Mouse (Mus musculus) layer of hippocampus, adult 2 months (tissue): ENCODE results near the gene Sel1l3. TPM values are rescaled to one million over a fixed set of nuclear protein-coding genes. Genes with fewer than 3 reads are reported as not detected.
A peak's percentile ranks its signal among the peaks of the same experiment; 100 is the strongest.

ENCODE experiments used
- DNase-seq, 2 experiments: peaks; one replicate each; pipeline ENCODE4 v3.0.0; 2022; ENCODE audit warnings: low spot score in 2 of 2
- H3K27ac ChIP-seq: fragments of 200-600 bp; 2 replicates; pipeline ENCODE4 v1.8.1; 2022
- H3K4me3 ChIP-seq: fragments of 200-600 bp; 2 replicates; pipeline ENCODE4 v1.8.1; 2022; ENCODE audit warnings: mild to moderate bottlenecking
- CTCF ChIP-seq: fragments of 200-600 bp; conservative IDR thresholded peaks from 2 replicates; pipeline ENCODE4 v1.8.1; 2022; ENCODE audit warnings: antibody characterized with exemption, mild to moderate bottlenecking, moderate library complexity
- total RNA-seq, 2 experiments: library from RNA; stranded (reverse); gene quantifications; 2 replicates each; pipeline ENCODE4 v1.2.3; 2021

Sel1l3 gene
- total RNA-seq, 2 experiments from 2014 or later = 38.3 to 40.7 TPM

DNA sequence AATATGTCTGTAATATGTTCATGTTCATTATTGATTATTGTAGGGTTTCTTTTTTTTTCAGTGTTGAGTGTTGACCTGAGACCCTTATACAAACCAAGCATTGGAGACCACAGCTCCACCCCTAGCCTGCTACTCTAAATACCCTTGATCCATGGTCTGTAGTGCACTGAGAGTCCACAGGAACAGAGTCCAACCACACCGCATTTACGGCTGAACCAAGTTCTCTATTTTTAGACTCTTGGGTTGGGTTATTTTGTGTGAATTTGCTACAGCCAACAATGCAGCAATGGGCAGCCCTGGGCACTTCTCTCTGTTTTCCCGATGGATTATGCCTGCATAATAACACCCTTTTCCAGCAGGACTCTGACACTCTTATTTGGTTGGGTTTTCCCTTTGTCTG is 54.6 kb downstream of the Sel1l3 start:
- no peak for TF ChIP-seq CTCF
- Histone ChIP-seq H3K27ac (no peak overlapping the region), H3K4me3 (no peak overlapping the region)
- DNase-seq = no peak

DNA sequence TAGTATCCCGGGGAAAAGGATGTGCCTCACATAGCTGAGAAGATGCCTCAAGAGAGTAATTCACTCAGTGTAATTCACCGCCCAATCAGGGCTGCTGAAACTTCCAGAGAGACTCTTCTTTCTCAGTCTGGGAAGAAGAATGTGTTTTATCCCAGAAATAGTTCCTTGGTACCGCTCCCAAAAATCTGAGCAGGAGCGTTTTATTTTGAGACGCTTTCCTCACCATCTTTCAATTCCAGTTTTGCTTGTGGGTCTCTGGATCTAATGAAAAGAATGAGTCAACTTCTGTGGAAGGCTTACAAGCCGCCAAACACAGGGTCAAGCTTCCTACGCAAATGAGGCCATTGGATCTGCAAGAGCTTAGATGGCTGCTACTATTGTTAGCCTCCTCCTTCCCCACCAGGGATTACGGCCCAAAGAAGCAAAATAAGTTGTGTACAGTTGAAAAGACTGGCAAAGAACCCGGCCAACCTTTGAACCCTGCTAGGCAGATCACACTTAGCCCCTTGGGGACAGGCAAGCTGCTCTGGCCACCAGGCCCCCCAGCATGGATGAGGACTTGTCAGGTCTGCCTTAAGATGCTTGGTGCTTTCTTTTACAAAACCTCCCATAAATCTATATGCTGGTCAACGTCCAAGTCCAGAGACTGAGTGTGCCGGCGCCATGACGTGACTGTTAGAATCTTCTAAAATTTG is 57.6 kb downstream of the Sel1l3 start:
- no peak for TF ChIP-seq CTCF
- Histone ChIP-seq H3K4me3 (no peak overlapping the region), H3K27ac (peak overlapping the region; percentile 72)
- peak in 1 of 2 experiments; percentile 55 for DNase-seq

DNA sequence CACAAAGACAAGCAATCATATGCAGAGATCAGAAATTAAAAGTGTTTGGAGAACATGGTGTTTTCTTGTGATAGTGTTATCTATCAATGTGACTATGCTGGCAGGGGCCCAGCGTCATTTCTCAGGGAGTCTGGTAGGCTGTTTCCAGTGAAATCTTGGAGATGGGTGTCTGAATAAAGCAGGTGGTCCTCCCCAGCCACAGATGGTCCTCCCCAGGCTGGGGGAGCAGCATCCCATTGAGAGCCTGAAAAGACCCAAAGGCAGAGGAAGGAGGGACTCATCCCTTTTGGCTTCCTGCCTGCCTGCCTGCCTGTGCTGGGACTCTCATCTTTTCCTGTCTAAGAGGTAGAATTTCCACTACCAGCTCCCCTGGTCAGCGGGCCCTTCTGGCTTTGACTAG is 59.2 kb downstream of the Sel1l3 start:
- DNase-seq = peak; percentile 67 to 87
- no peak overlapping the region for H3K4me3 ChIP-seq
- no peak for TF ChIP-seq CTCF
- H3K27ac ChIP-seq = peak overlapping the region; percentile 72

DNA sequence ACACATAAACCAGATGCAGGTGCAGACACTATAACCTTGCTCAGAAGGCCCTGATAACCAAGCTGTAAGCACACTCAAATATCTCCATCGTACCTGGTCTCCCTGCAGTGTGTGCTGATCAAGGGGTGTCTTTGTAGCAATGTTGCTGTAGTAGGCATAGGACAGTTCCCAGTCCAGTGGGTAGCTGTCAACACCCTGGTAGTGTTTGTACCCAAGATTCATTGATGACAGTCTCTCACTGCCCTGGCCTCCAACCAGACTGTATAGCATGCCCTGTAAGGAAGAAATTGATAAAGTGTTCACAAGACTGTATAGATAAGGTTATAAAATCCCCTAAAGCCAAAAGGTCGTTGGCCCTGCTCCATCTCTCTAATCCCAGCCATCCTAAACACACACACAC is 59.6 kb downstream of the Sel1l3 start:
- H3K27ac ChIP-seq = peak overlapping the region; percentile 44
- no peak for TF ChIP-seq CTCF
- no peak overlapping the region for H3K4me3 ChIP-seq
- no peak for DNase-seq

GRCm38 (mm10) chr5:53153144-53153543 is 60.6 kb downstream of the Sel1l3 start:
- no peak for DNase-seq
- no peak for TF ChIP-seq CTCF
- no peak overlapping the region for H3K27ac ChIP-seq
- H3K4me3 ChIP-seq = no peak overlapping the region

- DNase-seq = no peak
- H3K27ac ChIP-seq = peak overlapping the region; percentile 36; the same call in 1 of the 2 replicates
- no peak overlapping the region for H3K4me3 ChIP-seq
- TF ChIP-seq CTCF = no peak
Measured at GRCm38 (mm10) chr5:53151379-53151960, 62.3 kb downstream of the Sel1l3 start.

GRCm38 (mm10) chr5:53148960-53149685 is 64.6 kb downstream of the Sel1l3 start:
- TF ChIP-seq CTCF = no peak
- Histone ChIP-seq H3K27ac (no peak overlapping the region), H3K4me3 (no peak overlapping the region)
- DNase-seq = no peak

DNA sequence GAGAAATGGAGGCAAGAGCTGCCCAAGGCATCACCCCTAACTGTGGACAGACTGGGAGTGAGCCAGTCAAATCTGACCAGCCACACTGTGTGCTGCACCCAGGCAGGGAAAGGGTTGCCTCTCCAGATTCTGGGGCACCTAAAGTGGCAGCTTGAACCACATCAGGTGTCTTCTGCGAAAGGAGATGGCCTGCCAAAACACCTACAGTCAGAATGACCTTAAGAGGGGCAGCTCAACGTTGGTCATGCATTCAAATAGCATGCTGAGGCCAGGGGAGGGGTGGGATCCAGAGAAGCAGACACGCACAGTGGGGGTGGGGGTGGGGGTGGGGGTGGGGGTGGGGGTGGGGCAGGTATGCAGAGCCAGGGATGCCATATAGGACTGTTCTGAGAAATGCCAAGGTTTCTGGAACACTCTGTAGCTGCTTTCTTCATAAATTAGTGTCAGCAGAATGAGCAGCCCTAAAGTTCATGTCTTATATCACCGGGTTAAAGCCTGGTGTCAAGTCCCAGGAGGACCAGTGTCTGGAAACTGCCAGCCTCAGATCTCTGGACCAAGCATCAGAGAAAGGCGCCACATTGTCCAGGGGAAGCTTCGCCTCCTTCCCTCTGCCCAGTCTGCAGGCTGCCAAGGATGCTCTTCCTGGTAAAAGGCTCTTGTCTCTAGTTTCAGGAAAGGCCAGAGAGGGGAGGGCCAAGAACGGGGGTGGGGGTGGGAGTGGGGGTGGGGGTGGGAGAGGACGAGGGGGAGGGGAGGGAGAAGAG is 65.4 kb downstream of the Sel1l3 start:
- Histone ChIP-seq H3K27ac (no peak overlapping the region), H3K4me3 (no peak overlapping the region)
- no peak for DNase-seq
- no peak for TF ChIP-seq CTCF

DNA sequence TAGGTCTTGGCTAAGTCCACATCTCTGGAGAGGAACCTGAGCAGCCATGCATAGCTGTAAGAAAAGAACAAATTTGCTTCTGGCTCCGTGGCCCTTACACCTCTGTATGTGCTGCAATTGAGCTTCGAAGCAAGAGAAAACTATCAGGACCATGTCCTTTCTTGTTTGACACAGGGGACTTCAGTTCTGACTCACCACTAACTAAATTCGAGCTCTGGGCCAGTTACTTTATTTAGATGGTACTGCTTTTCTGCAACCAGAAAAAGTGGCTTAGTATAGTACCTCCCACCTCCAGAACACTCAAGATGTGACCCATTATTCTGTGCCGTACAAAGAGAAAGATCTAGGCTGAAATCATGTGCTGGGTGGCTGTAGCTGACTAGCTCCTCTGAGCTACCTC is 66.3 kb downstream of the Sel1l3 start:
- no peak for DNase-seq
- Histone ChIP-seq H3K4me3 (no peak overlapping the region), H3K27ac (no peak overlapping the region)
- TF ChIP-seq CTCF = no peak

- no peak for TF ChIP-seq CTCF
- H3K4me3 ChIP-seq = no peak overlapping the region
- H3K27ac ChIP-seq = no peak overlapping the region
- no peak for DNase-seq
Measured at GRCm38 (mm10) chr5:53146684-53147061, 67.1 kb downstream of the Sel1l3 start.

DNA sequence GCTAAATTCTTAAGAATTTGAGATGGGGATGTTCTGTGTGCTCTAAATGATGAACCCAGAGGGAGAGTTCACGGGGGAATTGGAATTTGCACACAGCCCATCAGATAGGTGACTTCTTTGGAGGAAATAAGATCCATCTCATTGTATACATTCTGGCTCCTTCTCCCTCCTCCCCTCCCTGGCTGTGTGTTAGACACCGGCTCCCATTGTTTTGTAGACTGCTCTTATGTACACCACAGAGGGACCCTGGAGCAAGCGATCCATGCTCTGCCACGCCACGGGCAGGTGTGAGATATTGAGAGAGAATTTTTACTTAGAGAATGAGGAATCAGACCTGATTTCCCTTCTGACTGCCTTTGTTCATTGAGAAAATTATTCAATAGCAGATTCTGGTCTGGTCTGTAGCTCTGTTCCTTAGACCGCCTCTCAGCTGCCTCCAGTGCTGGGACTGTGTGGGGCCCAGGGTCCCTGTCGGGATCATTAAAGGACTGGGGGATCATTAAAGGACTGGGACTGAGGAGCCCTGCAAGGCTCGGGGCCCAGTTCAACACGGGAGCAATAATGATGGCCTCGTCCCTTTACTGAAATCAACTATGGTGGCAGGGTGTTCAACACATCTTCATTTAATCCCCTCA is 67.6 kb downstream of the Sel1l3 start:
- Histone ChIP-seq H3K4me3 (no peak overlapping the region), H3K27ac (no peak overlapping the region)
- no peak for DNase-seq
- no peak for TF ChIP-seq CTCF

DNA sequence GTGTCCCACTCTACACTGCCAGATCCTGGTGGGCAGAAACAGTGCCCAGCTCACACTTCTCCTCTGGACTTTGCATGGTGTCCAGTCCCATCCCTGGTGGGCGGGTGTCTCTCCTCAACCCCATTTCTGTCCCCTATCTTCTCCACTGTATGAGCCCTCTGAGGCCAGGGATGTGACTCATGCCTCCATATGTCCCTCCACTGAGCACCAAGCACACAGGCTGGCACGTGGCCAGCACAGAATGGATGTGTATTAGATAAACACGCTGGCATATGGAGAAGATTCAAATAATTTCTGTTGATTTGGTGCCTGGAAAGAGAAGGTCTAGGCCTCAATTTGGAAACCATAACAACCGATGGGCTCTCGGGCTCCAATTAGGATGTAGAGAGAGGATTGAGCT is 71.1 kb downstream of the Sel1l3 start:
- no peak overlapping the region for H3K4me3 ChIP-seq
- peak; percentile 69 for DNase-seq
- peak overlapping the region; percentile 67 for H3K27ac ChIP-seq
- no peak for TF ChIP-seq CTCF
